Mouse (Mus musculus) limb, embryonic 14.5 days (tissue): ENCODE results near the gene Pcgf5. TPM values are rescaled to one million over a fixed set of nuclear protein-coding genes. Genes with fewer than 3 reads are reported as not detected.

Source experiments
- ATAC-seq: fragments of 200-750 bp; cut with Nextera tagmentation; 2 replicates; pipeline ENCODE4 v1.8.0; 2017; ENCODE audit warnings: low read depth, moderate number of reproducible peaks, moderate TSS enrichment; ENCODE audit not compliant: low FRiP score
- DNase-seq: peaks from one replicate; pipeline ENCODE4 v3.0.0-alpha.2; 2015; ENCODE audit warnings: low spot score
- H3K27ac ChIP-seq: fragments of 300-500 bp; sonication (generic); replicated peaks from 2 replicates; pipeline ENCODE4 v1.5.1; 2014; ENCODE audit warnings: low read depth, mild to moderate bottlenecking, low read length, moderate library complexity, mixed read lengths
- H3K27me3 ChIP-seq: fragments of 300-500 bp; sonication (generic); 2 replicates; pipeline ENCODE4 v1.6.1; 2014; ENCODE audit warnings: low read length, mixed read lengths; ENCODE audit not compliant: control insufficient read depth, insufficient read depth
- H3K36me3 ChIP-seq: fragments of 300-500 bp; sonication (generic); 2 replicates; pipeline ENCODE4 v1.6.1; 2014; ENCODE audit warnings: mild to moderate bottlenecking, low read length, moderate library complexity, mixed read lengths; ENCODE audit not compliant: control insufficient read depth, insufficient read depth
- H3K4me1 ChIP-seq: fragments of 300-500 bp; sonication (generic); 2 replicates; pipeline ENCODE4 v1.6.1; 2014; ENCODE audit warnings: antibody characterized with exemption, low read length, mixed read lengths; ENCODE audit not compliant: control insufficient read depth, insufficient read depth
- H3K4me2 ChIP-seq: fragments of 300-500 bp; sonication (generic); replicated peaks from 2 replicates; pipeline ENCODE4 v1.6.1; 2014; ENCODE audit warnings: low read depth, mild to moderate bottlenecking, low read length, moderate library complexity; ENCODE audit not compliant: severe bottlenecking
- H3K4me3 ChIP-seq: fragments of 300-500 bp; sonication (generic); replicated peaks from 2 replicates; pipeline ENCODE4 v1.5.1; 2014; ENCODE audit warnings: low read length
- H3K9ac ChIP-seq: fragments of 300-500 bp; sonication (generic); 2 replicates; pipeline ENCODE4 v1.6.1; 2014; ENCODE audit warnings: mild to moderate bottlenecking, low read depth, low read length, moderate library complexity; ENCODE audit not compliant: severe bottlenecking
- H3K9me3 ChIP-seq: fragments of 300-500 bp; sonication (generic); 2 replicates; pipeline ENCODE4 v1.6.1; 2016; ENCODE audit warnings: low read length; ENCODE audit not compliant: control insufficient read depth
- POLR2A ChIP-seq: fragments of 200-500 bp; IDR thresholded peaks from 2 replicates; pipeline ENCODE4 v1.8.0; 2012; ENCODE audit warnings: inconsistent platforms, mild to moderate bottlenecking, moderate library complexity, borderline replicate concordance; ENCODE audit not compliant: insufficient read depth, insufficient read length; ENCODE audit errors: extremely low read depth
- WGBS: fragments of 180-500 bp; shearing (Covaris S2); extraction: QIAGEN DNeasy Blood & Tissue Kit; methylation state at CpG from one replicate; pipeline ENCODE4 v1.1.7; 2014; 5-methylcytosine and 5-hydroxymethylcytosine counted together
- polyA plus RNA-seq, 2 experiments: library from polyadenylated mRNA; depleted of rRNA in 1 of 2; stranded (reverse) in 1 of 2; unstranded in 1 of 2; fragments of >200 nt; fragmentation: Nextera tagmentation in 1 of 2; extraction: Ambion mirVana in 1 of 2; gene quantifications; 2 replicates each; pipeline versions ENCODE4 v1.2.1 to v1.2.3; 2012 to 2014

Gene Pcgf5
- polyA plus RNA-seq, 2 experiments, result 3.6 to 6.0 TPM

DNA sequence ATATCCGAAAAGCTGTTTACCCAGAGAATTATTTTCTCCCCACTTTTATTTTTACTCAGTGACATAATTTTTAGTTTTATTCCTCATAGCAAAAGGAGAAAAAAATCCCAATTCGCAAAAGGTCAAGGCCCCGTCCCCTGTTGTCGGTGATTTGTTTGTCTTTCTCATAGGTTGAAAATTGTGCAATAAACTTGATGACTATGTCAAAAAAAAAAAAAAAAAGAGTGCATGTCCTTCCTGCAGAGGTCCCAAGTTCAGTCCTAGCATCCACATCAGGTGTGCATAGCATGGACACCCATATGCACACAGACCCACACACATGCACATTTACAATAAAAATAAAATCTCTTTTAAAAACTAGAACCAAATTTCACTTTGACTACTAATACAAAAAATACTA is 105.3 kb downstream of the Pcgf5 start:
- H3K9ac ChIP-seq, result no peak overlapping the region
- H3K36me3 ChIP-seq, result no peaks in the 10 kb centered on the region
- TF ChIP-seq POLR2A, result no peak
- 90% methylated on average over 4 of the region's 4 CpGs for WGBS
- no peak overlapping the region for H3K4me2 ChIP-seq
- H3K4me3 ChIP-seq, result no peak overlapping the region
- DNase-seq (no peak), ATAC-seq (no peak)
- no peaks in the 10 kb centered on the region for H3K27me3 ChIP-seq
- no peaks in the 10 kb centered on the region for H3K4me1 ChIP-seq
- no peak overlapping the region for H3K27ac ChIP-seq
- no peaks in the 10 kb centered on the region for H3K9me3 ChIP-seq

- ATAC-seq, result no peak
- H3K9ac ChIP-seq, result no peak overlapping the region
- H3K27me3 ChIP-seq, result no peaks in the 10 kb centered on the region
- DNase-seq, result no peak
- WGBS, result 15% methylated on average over 6 of the region's 6 CpGs
- TF ChIP-seq POLR2A, result no peak
- H3K4me3 ChIP-seq, result no peak overlapping the region
- no peaks in the 10 kb centered on the region for H3K36me3 ChIP-seq
- H3K27ac ChIP-seq, result no peak overlapping the region
- H3K4me2 ChIP-seq, result no peak overlapping the region
- no peaks in the 10 kb centered on the region for H3K9me3 ChIP-seq
- no peaks in the 10 kb centered on the region for H3K4me1 ChIP-seq
These were observed 122.0 kb downstream of the Pcgf5 start for GRCm38 (mm10) chr19:36470106-36470505.

DNA sequence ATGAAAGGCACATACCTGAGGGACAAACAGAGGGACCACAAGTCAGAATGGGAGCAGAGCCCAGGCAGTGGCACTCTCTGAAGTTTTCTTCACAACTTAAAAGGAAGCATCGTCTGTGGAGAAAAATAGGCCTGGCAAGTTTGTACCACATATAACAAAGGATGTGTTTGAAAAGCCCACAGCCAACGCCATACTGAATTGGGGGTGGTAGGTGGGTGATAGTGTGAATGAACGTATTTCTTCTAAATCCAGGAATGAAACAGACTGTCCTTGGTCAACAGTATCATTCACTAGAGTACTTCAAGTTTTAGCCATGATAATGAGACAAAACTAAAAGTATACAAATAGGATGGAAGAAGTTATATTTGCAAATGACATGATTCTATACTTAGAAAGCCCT is 123.2 kb downstream of the Pcgf5 start:
- TF ChIP-seq POLR2A, result no peak
- no peak overlapping the region for H3K4me3 ChIP-seq
- H3K9ac ChIP-seq, result no peak overlapping the region
- no peak overlapping the region for H3K4me2 ChIP-seq
- DNase-seq (no peak), ATAC-seq (no peak)
- H3K9me3 ChIP-seq, result no peaks in the 10 kb centered on the region
- H3K27me3 ChIP-seq, result no peaks in the 10 kb centered on the region
- 86% methylated on average over 3 of the region's 3 CpGs for WGBS
- no peaks in the 10 kb centered on the region for H3K4me1 ChIP-seq
- no peaks in the 10 kb centered on the region for H3K36me3 ChIP-seq
- H3K27ac ChIP-seq, result no peak overlapping the region

DNA sequence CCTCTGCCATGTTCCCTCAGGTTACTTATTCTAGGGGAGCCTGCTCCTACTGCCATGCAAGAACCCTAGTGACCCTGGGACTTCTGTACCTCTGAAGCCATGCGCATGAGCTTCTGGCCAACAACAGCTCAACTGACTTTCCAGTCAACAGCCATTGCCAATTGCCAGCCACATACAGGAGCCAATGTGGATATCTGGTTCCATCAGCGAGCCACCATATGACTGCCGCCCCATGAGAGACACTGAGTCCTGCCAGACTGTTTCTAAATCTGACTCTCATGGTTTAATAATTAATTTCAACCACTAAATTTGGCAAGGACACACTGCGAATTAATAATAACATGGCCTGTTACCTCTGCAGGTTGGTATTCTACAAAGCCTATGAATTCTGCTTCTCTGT is 128.5 kb downstream of the Pcgf5 start:
- Histone ChIP-seq H3K4me1 (no peaks in the 10 kb centered on the region), H3K9me3 (no peaks in the 10 kb centered on the region), H3K9ac (no peak overlapping the region), H3K4me2 (no peak overlapping the region), H3K36me3 (no peaks in the 10 kb centered on the region), H3K27me3 (no peaks in the 10 kb centered on the region), H3K4me3 (no peak overlapping the region), H3K27ac (no peak overlapping the region)
- no peak for ATAC-seq
- DNase-seq, result no peak
- WGBS, result 96% methylated on average over 4 of the region's 4 CpGs
- TF ChIP-seq POLR2A, result no peak

DNA sequence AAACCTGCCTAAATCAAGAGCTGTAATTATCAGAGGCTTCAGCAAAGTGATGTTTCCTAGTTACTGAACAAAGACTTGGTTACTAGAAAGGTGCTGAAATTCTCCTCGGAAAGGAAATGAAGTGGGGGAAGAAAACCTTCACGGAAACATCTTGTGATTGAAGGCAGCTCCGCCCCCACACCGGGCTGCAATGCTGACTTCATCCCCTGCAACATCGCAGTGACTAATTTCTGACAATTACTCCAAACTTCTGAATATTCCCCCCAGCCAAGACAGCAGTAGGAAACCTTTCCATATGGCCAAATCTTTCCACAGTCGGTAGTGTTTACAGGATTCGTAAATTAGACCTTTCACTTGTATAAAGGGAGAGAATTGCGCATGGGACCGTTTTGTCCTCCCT is 129.0 kb downstream of the Pcgf5 start:
- ATAC-seq (no peak), DNase-seq (no peak)
- Histone ChIP-seq H3K27me3 (no peaks in the 10 kb centered on the region), H3K36me3 (no peaks in the 10 kb centered on the region), H3K4me2 (no peak overlapping the region), H3K4me3 (no peak overlapping the region), H3K27ac (no peak overlapping the region), H3K9ac (no peak overlapping the region), H3K9me3 (no peaks in the 10 kb centered on the region), H3K4me1 (no peaks in the 10 kb centered on the region)
- no peak for TF ChIP-seq POLR2A
- 37% methylated on average over 9 of the region's 9 CpGs for WGBS

DNA sequence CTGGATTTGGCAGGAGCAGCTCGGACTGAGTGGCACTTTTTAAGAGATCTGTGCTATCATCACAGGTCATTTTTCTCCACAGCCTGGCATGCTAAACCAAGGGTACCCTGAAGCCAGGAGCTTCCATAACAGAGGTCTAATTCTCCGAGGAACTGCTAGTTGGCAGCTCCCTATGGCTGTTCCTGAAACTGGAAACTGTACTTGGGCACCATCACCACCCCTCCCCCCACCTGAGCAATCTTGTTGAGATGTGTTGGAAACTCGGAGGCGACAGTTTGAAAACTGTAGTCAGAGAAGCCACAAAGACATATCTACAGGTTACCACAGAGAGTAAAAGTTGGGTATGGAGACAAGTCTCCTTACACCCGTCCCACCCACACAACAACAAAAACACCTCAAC is 129.6 kb downstream of the Pcgf5 start:
- ATAC-seq, result no peak
- no peak overlapping the region for H3K27ac ChIP-seq
- no peak overlapping the region for H3K4me2 ChIP-seq
- no peaks in the 10 kb centered on the region for H3K27me3 ChIP-seq
- H3K36me3 ChIP-seq, result no peaks in the 10 kb centered on the region
- H3K9ac ChIP-seq, result no peak overlapping the region
- no peaks in the 10 kb centered on the region for H3K9me3 ChIP-seq
- 73% methylated on average over 5 of the region's 5 CpGs for WGBS
- TF ChIP-seq POLR2A, result no peak
- H3K4me1 ChIP-seq, result no peaks in the 10 kb centered on the region
- no peak overlapping the region for H3K4me3 ChIP-seq
- DNase-seq, result no peak
